Mouse (Mus musculus) CH12.LX (cell line): ENCODE data around the gene Evc2. TPM values are rescaled to one million over a fixed set of nuclear protein-coding genes. Genes with fewer than 3 reads are reported as not detected.

Source experiments
- DNase-seq: peaks from one replicate; pipeline ENCODE4 v3.0.0-alpha.2; 2013; ENCODE audit errors: extremely low read depth
- H3K27ac ChIP-seq: 2 replicates; pipeline ENCODE4 v1.5.1; 2012; ENCODE audit warnings: low read depth, mild to moderate bottlenecking, control low read depth, moderate library complexity; ENCODE audit not compliant: insufficient read depth
- H3K27me3 ChIP-seq: replicated peaks from 2 replicates; pipeline ENCODE3; 2012; ENCODE audit warnings: inconsistent platforms
- H3K36me3 ChIP-seq, 2 experiments: replicated peaks in 1 of 2; 2 replicates each; pipeline versions ENCODE3 to v1.6.1; 2012; ENCODE audit warnings: inconsistent platforms in 1 of 2, low read length in 1 of 2, mild to moderate bottlenecking in 1 of 2, mixed read lengths in 1 of 2, moderate library complexity in 1 of 2; ENCODE audit not compliant: control insufficient read depth in 1 of 2, insufficient read depth in 1 of 2
- H3K4me1 ChIP-seq, 2 experiments: 2 replicates each; pipeline ENCODE4 v1.6.1; 2012; ENCODE audit warnings: inconsistent platforms in 1 of 2, moderate library complexity in 1 of 2; ENCODE audit not compliant: insufficient read depth in 2 of 2, control insufficient read depth in 1 of 2
- H3K4me2 ChIP-seq: 2 replicates; pipeline ENCODE4 v1.6.1; 2012; ENCODE audit warnings: low read depth, mild to moderate bottlenecking, control low read depth; ENCODE audit not compliant: poor library complexity, insufficient read depth, severe bottlenecking
- H3K4me3 ChIP-seq, 3 experiments: fragments of 150-350 bp in 1 of 3; sonication (generic) in 1 of 3; replicated peaks in 1 of 3; 2 replicates each; pipeline versions ENCODE3 to v1.5.1; 2011 to 2012; ENCODE audit warnings: low read depth in 2 of 3, low read length in 2 of 3, mild to moderate bottlenecking in 2 of 3, moderate library complexity in 2 of 3, control low read depth in 1 of 3, improper control_type of control experiment in 1 of 3, inconsistent platforms in 1 of 3, mixed read lengths in 1 of 3; ENCODE audit not compliant: poor library complexity in 1 of 3
- H3K79me2 ChIP-seq: replicated peaks from 2 replicates; pipeline ENCODE4 v1.6.1; 2012; ENCODE audit warnings: mild to moderate bottlenecking, moderate library complexity; ENCODE audit not compliant: control insufficient read depth, poor library complexity, insufficient read depth, severe bottlenecking; ENCODE audit errors: extremely low read depth
- H3K9ac ChIP-seq: 2 replicates; pipeline ENCODE4 v1.6.1; 2012; ENCODE audit warnings: low read depth, mild to moderate bottlenecking, control low read depth, moderate library complexity; ENCODE audit not compliant: insufficient read depth
- H3K9me3 ChIP-seq: replicated peaks from 2 replicates; pipeline ENCODE3; 2012; ENCODE audit warnings: low read length, inconsistent platforms, mixed read lengths
- CHD1 ChIP-seq: IDR thresholded peaks from 2 replicates; pipeline ENCODE4 v1.6.1; 2012; ENCODE audit warnings: low read depth, low read length, improper control_type of control experiment, inconsistent platforms
- E2F4 ChIP-seq: IDR thresholded peaks from 2 replicates; pipeline ENCODE4 v1.6.1; 2011; ENCODE audit warnings: low read depth, low read length, improper control_type of control experiment; ENCODE audit not compliant: insufficient replicate concordance
- EP300 ChIP-seq: IDR thresholded peaks from 2 replicates; pipeline ENCODE4 v1.6.1; 2011; ENCODE audit warnings: low read length, improper control_type of control experiment
- GABPA ChIP-seq: IDR thresholded peaks from 2 replicates; pipeline ENCODE4 v1.6.1; 2012; ENCODE audit warnings: low read depth, low read length, improper control_type of control experiment, inconsistent platforms; ENCODE audit not compliant: insufficient replicate concordance
- JUN ChIP-seq: IDR thresholded peaks from 2 replicates; pipeline ENCODE4 v1.6.1; 2011; ENCODE audit warnings: low read depth, mild to moderate bottlenecking, low read length, improper control_type of control experiment, moderate library complexity; ENCODE audit not compliant: insufficient read depth
- JUND ChIP-seq: conservative IDR thresholded peaks from 2 replicates; pipeline ENCODE4 v1.6.1; 2011; ENCODE audit warnings: low read depth, low read length, improper control_type of control experiment
- KAT2A ChIP-seq: IDR thresholded peaks from 2 replicates; pipeline ENCODE4 v1.6.1; 2012; ENCODE audit warnings: low read length, improper control_type of control experiment, inconsistent platforms; ENCODE audit not compliant: insufficient replicate concordance
- MAX ChIP-seq: IDR thresholded peaks from 2 replicates; pipeline ENCODE4 v1.6.1; 2011; ENCODE audit warnings: low read length, improper control_type of control experiment
- MXI1 ChIP-seq: IDR thresholded peaks from 2 replicates; pipeline ENCODE4 v1.6.1; 2011; ENCODE audit warnings: mild to moderate bottlenecking, low read depth, low read length, improper control_type of control experiment
- PAX5 ChIP-seq: IDR thresholded peaks from 2 replicates; pipeline ENCODE4 v1.6.1; 2012; ENCODE audit warnings: low read length, inconsistent platforms, mixed read lengths
- POLR2A ChIP-seq: IDR thresholded peaks from 2 replicates; pipeline ENCODE4 v1.6.1; 2011; ENCODE audit warnings: low read depth, mild to moderate bottlenecking, improper control_type of control experiment, low read length
- POLR2AphosphoS2 ChIP-seq: IDR thresholded peaks from 2 replicates; pipeline ENCODE4 v1.6.1; 2011; ENCODE audit warnings: low read depth, low read length, improper control_type of control experiment
- RAD21 ChIP-seq: IDR thresholded peaks from 2 replicates; pipeline ENCODE4 v1.6.1; 2011; ENCODE audit warnings: low read depth, mild to moderate bottlenecking, low read length, improper control_type of control experiment, moderate library complexity
- RCOR1 ChIP-seq: conservative IDR thresholded peaks from 2 replicates; pipeline ENCODE4 v1.6.1; 2012; ENCODE audit warnings: low read depth, mild to moderate bottlenecking, inconsistent platforms, low read length, improper control_type of control experiment
- TBP ChIP-seq: conservative IDR thresholded peaks from 2 replicates; pipeline ENCODE4 v1.6.1; 2011; ENCODE audit warnings: low read depth, low read length, improper control_type of control experiment
- USF2 ChIP-seq: conservative IDR thresholded peaks from 2 replicates; pipeline ENCODE4 v1.6.1; 2011; ENCODE audit warnings: low read depth, low read length, improper control_type of control experiment
- ZKSCAN1 ChIP-seq: IDR thresholded peaks from 2 replicates; pipeline ENCODE4 v1.6.1; 2012; ENCODE audit warnings: low read depth, inconsistent platforms, low read length, improper control_type of control experiment, borderline replicate concordance
- dilution Hi-C: fragments of 300-500 bp; cut with MboI; formaldehyde crosslinking; loops from 2 replicates; pipeline ENCODE4 v1.14.3; 2020; ENCODE audit warnings: low sequenced_read_pairs; ENCODE audit not compliant: extremely low pct_unique_long_range_greater_than_20kb, extremely low pct_ligation_motif_present
- in situ Hi-C: fragments of 300-500 bp; cut with MboI; formaldehyde crosslinking; loops from 3 replicates; pipeline ENCODE4 v1.14.3; 2019; ENCODE audit warnings: low sequenced_read_pairs, low pct_ligation_motif_present, low pct_unique_long_range_greater_than_20kb, mixed read lengths
- polyA plus RNA-seq: library from polyadenylated mRNA; unstranded; fragments of >175 nt; gene quantifications from 2 replicates; pipeline ENCODE4 v1.2.1, GENCODE M21; 2012; ENCODE audit warnings: low read depth; ENCODE audit not compliant: insufficient read length
- total RNA-seq, 2 experiments: library from RNA; depleted of rRNA; stranded (reverse); fragments of 300-350 nt in 1 of 2; fragments of >200 nt in 1 of 2; gene quantifications; 2 replicates each; pipeline ENCODE4 v1.2.3; 2012 to 2014

The Evc2 gene
- total and polyA plus RNA-seq, 3 experiments, result 0.04 TPM; not detected in 2

GRCm38 (mm10) chr5:37362618-37363017, 24.3 kb downstream of the Evc2 start:
- Histone ChIP-seq H3K4me2 (no peak overlapping the region), H3K4me3 (no peak overlapping the region), H3K4me1 (no peaks in the 10 kb centered on the region), H3K9ac (no peak overlapping the region), H3K27ac (no peak overlapping the region), H3K36me3 (no peaks in the 10 kb centered on the region), H3K9me3 (peaks cover 3% of the 10 kb centered on the region), H3K27me3 (peaks cover 89% of the 10 kb centered on the region), H3K79me2 (no peaks in the 10 kb centered on the region)
- dilution Hi-C loops (no loop called here), in situ Hi-C loops (no loop called here)
- no peak for DNase-seq
- TF ChIP-seq POLR2A, result no peak
- TF ChIP-seq JUN, result no peak
- TF ChIP-seq JUND, result no peak
- TF ChIP-seq KAT2A, result no peak
- no peak for TF ChIP-seq ZKSCAN1
- TF ChIP-seq MXI1, result no peak
- no peak for TF ChIP-seq CHD1
- TF ChIP-seq RAD21, result no peak

- H3K27ac ChIP-seq, result no peak overlapping the region
- no peaks in the 10 kb centered on the region for H3K79me2 ChIP-seq
- no peak overlapping the region for H3K4me2 ChIP-seq
- peaks cover 3% of the 10 kb centered on the region for H3K9me3 ChIP-seq
- H3K4me1 ChIP-seq, result no peaks in the 10 kb centered on the region
- TF ChIP-seq E2F4, result no peak
- TF ChIP-seq TBP, result no peak
- TF ChIP-seq PAX5, result no peak
- no peak for TF ChIP-seq USF2
- no peak for TF ChIP-seq GABPA
- TF ChIP-seq RCOR1, result no peak
- no peak for TF ChIP-seq MAX
- TF ChIP-seq POLR2AphosphoS2, result no peak
- TF ChIP-seq EP300, result no peak
- H3K9ac ChIP-seq, result no peak overlapping the region
- H3K4me3 ChIP-seq, result no peak overlapping the region
- peaks cover 91% of the 10 kb centered on the region for H3K27me3 ChIP-seq
- dilution Hi-C loops, result no loop called here
- in situ Hi-C loops, result no loop called here
- H3K36me3 ChIP-seq, result no peaks in the 10 kb centered on the region
- DNase-seq, result no peak
Measured at GRCm38 (mm10) chr5:37363284-37363683, 25.0 kb downstream of the Evc2 start.
